8 mouse cellular contexts compared by ENCODE assay signal in genomic region chr16:93710924-93711323, GRCm38 (mm10). TPM values are rescaled to one million over a fixed set of nuclear protein-coding genes. Genes with fewer than 3 reads are reported as not detected.
DNase-seq lines count a peak whose midpoint lies in the region; ATAC-seq lines count a peak whose summit lies in the region.

No protein-coding gene starts in this region.

- ATAC-seq in hindbrain, embryonic 13.5 days (ENCODE audit: low FRiP score): peak; percentile 43

- peaks cover 18% of the 10 kb centered on the region for H3K27me3 ChIP-seq in hindbrain, embryonic 13.5 days

- H3K9ac ChIP-seq in hindbrain, embryonic 13.5 days: no peak overlapping the region

- 0% methylated on average over 11 of the region's 11 CpGs for WGBS in hindbrain, embryonic 13.5 days

- peak overlapping the region; percentile 75 for H3K4me2 ChIP-seq in hindbrain, embryonic 13.5 days

- H3K4me1 ChIP-seq in hindbrain, embryonic 13.5 days (replicated peaks): peaks cover 20% of the 10 kb centered on the region

- H3K9me3 ChIP-seq in hindbrain, embryonic 13.5 days: no peaks in the 10 kb centered on the region

- H3K4me3 ChIP-seq in hindbrain, embryonic 13.5 days: peak overlapping the region; percentile 83

- H3K27ac ChIP-seq in hindbrain, embryonic 13.5 days: peak overlapping the region; percentile 72

- H3K36me3 ChIP-seq in hindbrain, embryonic 13.5 days: peaks cover 2% of the 10 kb centered on the region; the same call in 1 of the 2 replicates

- peak; percentile 90 for DNase-seq in R1 (ENCODE audit: low read depth, low spot score)
- peak; percentile 90 to 94 for DNase-seq in cerebellum, postnatal 10 days
- DNase-seq in frontal cortex, postnatal 10 days (ENCODE audit: low spot score in 2 of 2): peak; percentile 58 to 66
- DNase-seq in layer of hippocampus, postnatal 36 days: peak; percentile 70 to 72
- peak; percentile 86 for DNase-seq in lung, postnatal 25 days (ENCODE audit: low spot score)
- peak; percentile 85 for DNase-seq in retina, postnatal 1 day
- peak; percentile 68 for DNase-seq in thymus, postnatal 4 days

RNA-seq across cellular contexts. Expression of gene Dop1b, which starts 0.8 kb away (rescaled TPM):
- polyA plus RNA-seq in hindbrain, embryonic 13.5 days (2015; fragmentation: Nextera tagmentation; extraction: Ambion mirVana): 31.0 and 32.2 TPM in 2 replicates
- 100 to 1,000 TPM; 104 to 114 TPM for total RNA-seq in layer of hippocampus, postnatal 36 days (2021)

RNA-seq across cellular contexts. Expression of gene Cbr3, which starts 27.9 kb away (rescaled TPM):
- polyA plus RNA-seq in hindbrain, embryonic 13.5 days (2015; fragmentation: Nextera tagmentation; extraction: Ambion mirVana): 0.89 and 0.99 TPM in 2 replicates
- 10 to 100 TPM; 18.2 to 19.8 TPM for total RNA-seq in layer of hippocampus, postnatal 36 days (2021)

Comparison
In these comparisons a context has a peak if more than half of its experiments do, and no peak if none do; other contexts are left out.
1. Peak in every context shown above with its lines: DNase-seq, ATAC-seq, H3K4me3 ChIP-seq and H3K27ac ChIP-seq.